Mouse (Mus musculus) heart, adult 2 months (tissue): ENCODE data around the gene Abi1.

Source experiments
- CTCF ChIP-seq: fragments of 200-600 bp; IDR thresholded peaks from 2 replicates; pipeline ENCODE4 v1.8.1; 2022; ENCODE audit warnings: antibody characterized with exemption, mild to moderate bottlenecking, moderate library complexity
- EP300 ChIP-seq: fragments of 200-500 bp; IDR thresholded peaks from 2 replicates; pipeline ENCODE4 v1.6.1; 2011; ENCODE audit warnings: low read depth, low read length, control low read depth; ENCODE audit not compliant: insufficient read depth
- POLR2A ChIP-seq: fragments of 200-500 bp; IDR thresholded peaks from 2 replicates; pipeline ENCODE4 v1.6.1; 2011; ENCODE audit warnings: mild to moderate bottlenecking, low read depth, low read length, control low read depth; ENCODE audit not compliant: insufficient read depth

DNA sequence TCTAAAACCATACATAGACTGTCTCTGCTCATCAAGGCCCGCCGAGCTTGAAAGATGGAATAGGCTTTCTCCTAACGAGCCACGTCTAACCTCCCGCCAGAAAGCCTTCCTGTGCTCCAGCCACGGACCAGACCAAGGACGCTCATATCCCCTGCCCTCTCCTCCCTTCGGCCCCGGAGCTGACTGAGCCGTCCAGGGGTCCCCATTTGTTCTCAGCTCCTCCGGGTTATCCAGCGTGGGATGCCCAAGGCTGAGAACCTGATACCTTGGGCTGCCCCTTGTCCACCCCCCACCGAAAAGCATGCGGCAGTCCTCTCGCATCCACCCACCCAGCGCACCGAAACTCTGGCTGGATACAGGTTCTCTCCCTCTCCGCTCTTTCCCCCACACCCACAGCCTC lies 24.7 kb downstream of the Abi1 start:
- TF ChIP-seq CTCF (no peak), POLR2A (no peak), EP300 (no peak)
